Comparison of ENCODE assay signal across 25 mouse cellular contexts in the genomic region with DNA sequence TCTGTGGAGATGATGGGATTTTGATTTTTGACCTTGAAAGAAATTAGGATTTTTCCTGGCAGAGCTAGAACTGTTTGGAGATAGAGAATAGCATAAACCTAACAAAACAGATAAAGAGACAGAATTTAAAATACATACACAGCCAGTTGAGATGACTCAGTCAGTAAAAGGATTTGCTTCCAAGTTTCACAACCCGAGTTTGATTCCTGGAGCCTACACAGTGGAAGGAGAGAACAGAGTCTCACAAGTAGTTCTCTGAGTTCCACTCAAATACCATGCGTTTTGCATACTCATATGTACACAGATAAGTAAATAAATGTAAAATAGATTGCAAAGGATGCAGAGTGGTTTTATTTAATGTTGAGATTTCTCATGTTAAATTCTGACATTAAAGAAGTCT. TPM values are rescaled to one million over a fixed set of nuclear protein-coding genes. Genes with fewer than 3 reads are reported as not detected.
DNase-seq lines count a peak whose midpoint lies in the region; ATAC-seq lines count a peak whose summit lies in the region.
"Had no signal": no experiment of that assay in that cellular context is flagged by ENCODE, and none has a peak within 500 bp of the region (broad histone marks: within the 10 kb centered on the region; RNA-seq: fewer than 3 reads in every experiment).

No protein-coding gene starts in this region.

- no peak overlapping the region for H3K9ac ChIP-seq in hindbrain, embryonic 16.5 days (ENCODE audit: low read depth, low read length)
- H3K9ac ChIP-seq: embryonic facial prominence, embryonic 12.5 days; forebrain, embryonic 12.5 days had no signal

- peaks cover 7% of the 10 kb centered on the region for H3K36me3 ChIP-seq in hindbrain, embryonic 16.5 days (ENCODE audit: control insufficient read depth, insufficient read depth, low read length)

- ATAC-seq in frontal cortex, adult (ENCODE audit: low TSS enrichment), result peak; percentile 55; the same call in 1 of the 2 replicates
- ATAC-seq in hindbrain, embryonic 16.5 days, result no peak
- ATAC-seq: CD4-positive, CD25-positive, alpha-beta regulatory T cell, adult 4 months; forebrain, embryonic 14.5 days; forebrain, embryonic 16.5 days had no signal

- no peak overlapping the region for H3K4me2 ChIP-seq in hindbrain, embryonic 16.5 days (ENCODE audit: low read length)
- H3K4me2 ChIP-seq: embryonic facial prominence, embryonic 12.5 days; forebrain, embryonic 12.5 days had no signal

- H3K27me3 ChIP-seq in hindbrain, embryonic 16.5 days (replicated peaks; ENCODE audit: control insufficient read depth, insufficient read depth, low read length), result no peaks in the 10 kb centered on the region
- H3K27me3 ChIP-seq: CH12.LX; embryonic facial prominence, embryonic 12.5 days; forebrain, embryonic 12.5 days had no signal

- no peak overlapping the region for H3K4me3 ChIP-seq in hindbrain, embryonic 16.5 days (ENCODE audit: low read length)
- H3K4me3 ChIP-seq: embryonic facial prominence, embryonic 10.5 days; embryonic facial prominence, embryonic 12.5 days; forebrain, embryonic 10.5 days; forebrain, embryonic 12.5 days had no signal

- DNase-seq in frontal cortex, postnatal 14 days (ENCODE audit: low spot score in 2 of 2), result no peak
- DNase-seq in NIH3T3 (ENCODE audit: low read depth), result peak; percentile 53
- peak; percentile 27 for DNase-seq in brain, adult 2 months (ENCODE audit: low read depth, low spot score)
- DNase-seq in telencephalon, adult 2 months (ENCODE audit: low read depth, low spot score), result peak; percentile 10
- DNase-seq in cerebellum, postnatal 14 days, result no peak
- DNase-seq: adrenal gland, adult 8-10 months; adrenal gland, postnatal 14 days; adrenal gland, postnatal 36 days; B cell, adult 2 months; cerebellum, adult 11 months; cerebellum, adult 18-20 months; cerebellum, adult 8-10 months; cerebellum, adult 9-11 months; cerebellum, postnatal 25 days had no signal

- no peaks in the 10 kb centered on the region for H3K4me1 ChIP-seq in hindbrain, embryonic 16.5 days (ENCODE audit: control insufficient read depth, insufficient read depth, low read depth, low read length)
- H3K4me1 ChIP-seq: embryonic facial prominence, embryonic 10.5 days; embryonic facial prominence, embryonic 12.5 days; forebrain, embryonic 10.5 days; forebrain, embryonic 12.5 days had no signal

- no peaks in the 10 kb centered on the region for H3K9me3 ChIP-seq in hindbrain, embryonic 16.5 days (ENCODE audit: control insufficient read depth, low read length)
- H3K9me3 ChIP-seq: embryonic facial prominence, embryonic 10.5 days; embryonic facial prominence, embryonic 12.5 days; forebrain, embryonic 10.5 days; forebrain, embryonic 12.5 days; G1E had no signal

- WGBS in hindbrain, embryonic 16.5 days, result 99% methylated on average over 2 of the region's 2 CpGs

- H3K27ac ChIP-seq in hindbrain, embryonic 16.5 days (ENCODE audit: low read depth, low read length), result no peak overlapping the region
- H3K27ac ChIP-seq: embryonic facial prominence, embryonic 10.5 days; embryonic facial prominence, embryonic 12.5 days; forebrain, embryonic 10.5 days; forebrain, embryonic 12.5 days had no signal

RNA-seq across cellular contexts. Expression of a gene that starts 35.1 kb away (rescaled TPM):
- polyA plus RNA-seq in hindbrain, embryonic 16.5 days (2015; fragmentation: Nextera tagmentation; extraction: Ambion mirVana), result 31.3 and 31.7 TPM in 2 replicates

Comparison
In these comparisons a context has a peak if more than half of its experiments do, and no peak if none do; other contexts are left out.
1. DNase-seq: peak in NIH3T3 (single experiment), brain, adult 2 months (single experiment) and telencephalon, adult 2 months (single experiment); none in frontal cortex, postnatal 14 days (0 of 2) and cerebellum, postnatal 14 days (0 of 2).